Mouse (Mus musculus) midbrain, embryonic 16.5 days (tissue): Measurements from ENCODE around the gene Casp2. TPM values are rescaled to one million over a fixed set of nuclear protein-coding genes. Genes with fewer than 3 reads are reported as not detected.
A peak's percentile ranks its signal among the peaks of the same experiment; 100 is the strongest.

ENCODE experiments used
- ATAC-seq: fragments of 200-750 bp; cut with Nextera tagmentation; 2 replicates; pipeline ENCODE4 v1.8.0; 2017; ENCODE audit warnings: moderate TSS enrichment
- H3K27ac ChIP-seq: fragments of 300-500 bp; sonication (generic); 2 replicates; pipeline ENCODE4 v1.5.1; 2014; ENCODE audit warnings: mild to moderate bottlenecking, low read length, mixed read lengths
- H3K27me3 ChIP-seq: fragments of 300-500 bp; sonication (generic); 2 replicates; pipeline ENCODE4 v1.6.1; 2014; ENCODE audit warnings: low read depth, low read length, mixed read lengths; ENCODE audit not compliant: control insufficient read depth, insufficient read depth
- H3K36me3 ChIP-seq: fragments of 300-500 bp; sonication (generic); 2 replicates; pipeline ENCODE4 v1.6.1; 2014; ENCODE audit warnings: mild to moderate bottlenecking, low read length, moderate library complexity, mixed read lengths; ENCODE audit not compliant: control insufficient read depth, insufficient read depth
- H3K4me1 ChIP-seq: fragments of 300-500 bp; sonication (generic); 2 replicates; pipeline ENCODE4 v1.6.1; 2014; ENCODE audit warnings: mild to moderate bottlenecking, low read length, mixed read lengths; ENCODE audit not compliant: control insufficient read depth, insufficient read depth
- H3K4me2 ChIP-seq: fragments of 300-500 bp; sonication (generic); 2 replicates; pipeline ENCODE4 v1.6.1; 2014; ENCODE audit warnings: mild to moderate bottlenecking, low read length, mixed read lengths
- H3K4me3 ChIP-seq: fragments of 300-500 bp; sonication (generic); 2 replicates; pipeline ENCODE4 v1.5.1; 2014; ENCODE audit warnings: low read depth, mild to moderate bottlenecking, low read length, moderate library complexity, mixed read lengths
- H3K9ac ChIP-seq: fragments of 300-500 bp; sonication (generic); 2 replicates; pipeline ENCODE4 v1.6.1; 2014; ENCODE audit warnings: low read depth, low read length, mixed read lengths
- H3K9me3 ChIP-seq: fragments of 300-500 bp; sonication (generic); replicated peaks from 2 replicates; pipeline ENCODE4 v1.6.1; 2014; ENCODE audit warnings: mild to moderate bottlenecking, low read length, mixed read lengths; ENCODE audit not compliant: control insufficient read depth, poor library complexity, severe bottlenecking
- WGBS: fragments of 180-500 bp; shearing (Covaris S2); extraction: QIAGEN DNeasy Blood & Tissue Kit; methylation state at CpG from one replicate; pipeline ENCODE4 v1.1.7; 2014; 5-methylcytosine and 5-hydroxymethylcytosine counted together
- polyA plus RNA-seq: library from polyadenylated mRNA; unstranded; fragments of >200 nt; fragmentation: Nextera tagmentation; extraction: Ambion mirVana; gene quantifications from 2 replicates; pipeline ENCODE4 v1.2.1, GENCODE M21; 2015

Casp2 gene
- polyA plus RNA-seq, 1 experiment from 2014 or later, result 36.3 TPM

DNA sequence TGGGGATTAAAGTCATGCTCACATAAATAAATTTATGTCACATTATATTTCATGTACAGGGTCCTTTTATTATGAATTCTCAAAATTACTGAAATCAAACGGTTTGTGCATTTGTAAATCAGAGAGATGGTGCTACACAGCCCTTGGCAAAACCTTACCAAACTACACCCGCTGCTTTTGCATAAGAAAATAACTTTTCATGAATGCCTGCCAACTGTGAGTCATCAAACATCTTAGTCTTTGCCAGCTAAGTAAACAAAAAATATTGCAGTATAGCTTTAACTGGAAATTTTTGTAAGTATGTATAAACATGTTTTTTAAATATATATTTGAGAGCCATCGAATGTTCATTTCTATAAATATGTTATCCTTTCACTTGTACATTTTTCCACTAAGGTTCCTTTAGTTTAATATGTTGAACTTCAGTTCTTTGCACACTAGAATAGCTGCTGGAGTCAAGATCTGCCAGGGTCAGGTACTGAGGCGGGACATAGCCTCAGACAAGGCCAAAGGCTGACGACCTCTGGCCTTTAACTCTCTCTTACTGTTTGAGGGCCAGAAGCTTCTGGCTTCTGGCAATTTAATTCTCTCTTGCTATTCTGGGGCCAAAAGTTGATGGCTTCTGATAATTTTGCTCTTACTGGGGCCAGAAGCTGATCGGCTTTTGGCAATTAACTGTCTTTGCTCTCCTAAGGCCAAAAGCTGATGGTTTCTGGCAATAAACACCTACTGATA is 23.3 kb upstream of the Casp2 start:
- Histone ChIP-seq H3K36me3 (no peaks in the 10 kb centered on the region), H3K4me3 (no peak overlapping the region), H3K27me3 (no peaks in the 10 kb centered on the region), H3K4me1 (no peaks in the 10 kb centered on the region), H3K4me2 (no peak overlapping the region), H3K9ac (no peak overlapping the region), H3K27ac (no peak overlapping the region), H3K9me3 (no peaks in the 10 kb centered on the region)
- no peak for ATAC-seq
- 80% methylated on average over 6 of the region's 6 CpGs for WGBS

DNA sequence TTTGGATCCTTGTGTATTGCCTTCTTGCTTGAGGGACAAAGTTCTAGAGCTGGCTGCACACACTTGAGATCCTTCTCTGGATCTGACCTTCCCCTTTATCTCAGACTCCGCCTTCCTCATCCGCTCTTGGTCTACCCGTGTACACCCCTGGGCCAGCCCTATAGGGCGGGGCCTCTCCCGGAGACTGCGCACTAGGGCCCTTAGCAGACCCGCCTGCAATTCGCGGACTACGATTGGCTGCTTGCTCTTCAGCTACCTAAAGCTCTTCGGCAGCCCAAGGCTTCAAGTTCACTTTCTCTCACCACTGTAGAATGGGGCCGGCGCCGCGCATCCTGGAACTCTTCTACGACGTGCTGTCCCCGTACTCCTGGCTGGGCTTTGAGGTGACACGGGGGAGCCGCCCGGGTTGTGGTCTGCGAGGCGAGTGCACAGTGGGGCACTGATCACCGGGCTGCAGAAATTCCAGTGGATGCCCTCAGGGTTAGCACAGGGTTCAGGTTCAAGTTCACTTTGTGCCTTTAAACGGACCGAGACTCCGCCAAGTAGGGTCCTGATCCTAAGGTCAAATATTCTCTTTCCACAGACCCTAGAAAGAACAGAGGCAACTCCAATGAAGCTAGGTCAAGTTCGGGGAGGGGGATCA is 19.0 kb upstream of the Casp2 start, which contains the start of gene Gstk1:
Gstk1 (plus strand) TSS at position 225 of the 643 bp plus-strand sequence.
- WGBS, result 2% methylated on average over 28 of the region's 28 CpGs
- Histone ChIP-seq H3K9ac (peak within 1 kb of the TSS; percentile 53), H3K4me2 (peak within 1 kb of the TSS; percentile 74), H3K27me3 (no peaks in the 10 kb centered on the region), H3K9me3 (no peaks in the 10 kb centered on the region), H3K4me1 (no peaks in the 10 kb centered on the region), H3K36me3 (no peaks in the 10 kb centered on the region), H3K27ac (no peak within 1 kb of the TSS), H3K4me3 (peak within 1 kb of the TSS; percentile 56)
- ATAC-seq, result peak; percentile 100

DNA sequence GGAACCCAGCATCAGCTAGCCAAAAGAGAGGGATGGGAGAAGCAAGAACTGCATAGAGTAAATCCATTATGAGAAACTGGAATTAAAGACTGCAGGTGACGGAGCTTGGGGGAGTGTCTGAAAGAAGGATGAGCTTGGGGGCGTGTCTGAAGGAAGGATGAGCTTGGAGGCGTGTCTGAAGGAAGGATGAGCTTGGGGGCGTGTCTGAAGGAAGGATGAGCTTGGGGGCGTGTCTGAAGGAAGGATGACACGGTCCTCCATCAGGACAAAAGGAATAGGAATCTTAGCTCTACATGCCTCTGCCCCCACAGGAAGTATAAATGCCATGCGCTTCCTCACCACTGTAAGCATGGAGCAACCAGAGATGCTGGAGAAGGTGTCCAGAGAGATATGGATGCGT is 17.6 kb upstream of the Casp2 start:
- 7% methylated on average over 8 of the region's 8 CpGs for WGBS
- H3K4me3 ChIP-seq, result peak overlapping the region; percentile 26
- H3K4me1 ChIP-seq, result no peaks in the 10 kb centered on the region
- no peaks in the 10 kb centered on the region for H3K9me3 ChIP-seq
- H3K36me3 ChIP-seq, result no peaks in the 10 kb centered on the region
- H3K27ac ChIP-seq, result no peak overlapping the region
- peak; percentile 29; the same call in 1 of the 2 replicates for ATAC-seq
- H3K9ac ChIP-seq, result no peak overlapping the region
- H3K4me2 ChIP-seq, result peak overlapping the region; percentile 40
- no peaks in the 10 kb centered on the region for H3K27me3 ChIP-seq

DNA sequence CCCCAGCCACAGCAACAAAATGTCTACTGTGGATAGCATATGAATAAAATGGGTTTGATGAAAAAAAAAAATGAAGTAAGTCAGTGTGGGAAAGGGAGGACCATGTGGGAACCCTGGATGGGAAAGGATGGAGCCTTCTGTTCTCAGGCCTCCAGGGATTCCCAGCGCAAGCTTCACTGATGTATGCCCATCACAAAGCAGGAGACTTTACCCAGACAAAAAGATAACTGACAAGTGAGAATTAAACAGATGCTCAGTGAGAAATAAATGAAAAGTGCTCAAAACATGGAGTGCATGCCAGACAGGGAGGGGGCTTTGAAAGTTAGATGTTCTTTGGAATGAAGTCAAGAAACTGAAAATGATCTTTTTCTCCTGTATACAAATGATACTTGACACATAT is 16.8 kb upstream of the Casp2 start:
- ATAC-seq, result no peak
- Histone ChIP-seq H3K9ac (no peak overlapping the region), H3K9me3 (no peaks in the 10 kb centered on the region), H3K4me2 (peak overlapping the region; percentile 40), H3K27me3 (no peaks in the 10 kb centered on the region), H3K4me1 (no peaks in the 10 kb centered on the region), H3K36me3 (no peaks in the 10 kb centered on the region), H3K4me3 (peak overlapping the region; percentile 26; the same call in 1 of the 2 replicates), H3K27ac (no peak overlapping the region)
- WGBS, result 65% methylated on average over 1 of the region's 1 CpGs

DNA sequence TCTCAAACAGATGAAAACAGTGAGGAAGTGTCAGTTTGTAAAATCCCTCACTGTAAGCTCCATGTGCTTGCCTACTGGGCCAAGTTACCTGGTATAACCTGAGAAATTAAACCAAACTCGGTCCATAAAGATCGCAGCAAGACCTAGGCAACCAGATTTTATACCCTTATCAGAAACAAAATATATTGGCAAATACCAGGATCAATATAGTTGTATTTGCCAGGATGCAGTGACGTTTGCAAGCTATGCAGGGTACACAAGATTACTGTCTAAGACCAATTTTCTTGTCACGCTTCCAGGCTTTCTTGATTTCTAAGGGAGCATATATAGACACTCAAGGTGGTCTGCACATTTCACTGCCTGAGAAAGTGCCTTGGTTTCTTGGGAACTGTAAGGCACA is 13.0 kb upstream of the Casp2 start:
- H3K9me3 ChIP-seq, result no peaks in the 10 kb centered on the region
- 90% methylated on average over 4 of the region's 4 CpGs for WGBS
- H3K9ac ChIP-seq, result no peak overlapping the region
- no peak overlapping the region for H3K4me2 ChIP-seq
- no peak overlapping the region for H3K4me3 ChIP-seq
- H3K36me3 ChIP-seq, result no peaks in the 10 kb centered on the region
- no peaks in the 10 kb centered on the region for H3K27me3 ChIP-seq
- no peaks in the 10 kb centered on the region for H3K4me1 ChIP-seq
- H3K27ac ChIP-seq, result no peak overlapping the region
- ATAC-seq, result no peak

DNA sequence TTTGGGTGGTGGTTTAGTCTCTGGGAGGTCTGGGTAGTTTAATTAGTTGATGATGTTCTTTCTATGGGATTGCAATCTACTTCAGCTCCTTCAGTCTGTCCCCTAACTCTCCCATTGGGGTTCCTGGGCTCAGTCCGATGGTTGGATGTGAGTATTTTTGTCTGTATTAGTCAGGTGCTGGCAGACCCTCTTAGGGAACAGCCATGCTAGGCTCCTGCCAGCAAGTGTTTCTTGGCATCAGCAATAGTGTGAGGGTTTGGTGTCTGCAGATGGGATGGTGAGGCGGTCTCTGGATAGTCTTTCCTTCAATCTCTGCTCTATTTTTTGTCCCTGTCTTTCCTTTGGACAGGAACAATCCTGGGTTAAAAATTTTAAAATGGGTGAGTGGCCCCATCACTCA is 11.7 kb upstream of the Casp2 start:
- Histone ChIP-seq H3K27ac (no peak overlapping the region), H3K4me3 (no peak overlapping the region), H3K36me3 (no peaks in the 10 kb centered on the region), H3K9ac (no peak overlapping the region), H3K9me3 (no peaks in the 10 kb centered on the region), H3K27me3 (no peaks in the 10 kb centered on the region), H3K4me2 (no peak overlapping the region), H3K4me1 (peaks cover 3% of the 10 kb centered on the region; the same call in 1 of the 2 replicates)
- 88% methylated on average over 2 of the region's 2 CpGs for WGBS
- ATAC-seq, result no peak

DNA sequence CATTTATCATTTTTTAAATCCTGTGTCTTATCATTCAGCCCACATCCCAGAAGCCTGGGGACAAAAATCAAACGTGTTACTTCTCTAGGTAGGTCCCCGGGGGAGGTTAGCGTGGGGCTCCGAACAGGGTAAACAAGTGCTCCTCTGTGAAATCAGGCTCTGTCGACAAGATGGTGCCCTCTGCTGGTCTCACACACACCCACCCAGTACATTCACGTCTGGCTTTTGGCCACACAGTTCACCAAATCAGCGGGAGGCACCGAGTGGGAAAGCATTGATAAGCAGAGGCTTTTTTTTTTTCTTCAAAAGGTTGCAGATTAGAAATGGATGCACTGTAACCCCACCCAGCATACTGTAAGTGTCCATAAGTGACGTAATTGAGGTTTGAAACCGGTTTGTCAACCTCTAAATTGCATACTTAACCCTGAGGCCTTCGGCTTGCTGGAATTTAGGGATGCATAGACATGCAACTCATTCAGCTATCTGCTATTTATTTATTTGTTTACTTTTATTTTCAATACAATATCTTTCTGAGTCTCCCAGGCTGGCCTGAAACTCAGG is 7.4 kb upstream of the Casp2 start:
- Histone ChIP-seq H3K36me3 (no peaks in the 10 kb centered on the region), H3K4me3 (no peak overlapping the region), H3K4me1 (peaks cover 3% of the 10 kb centered on the region; the same call in 1 of the 2 replicates), H3K9me3 (no peaks in the 10 kb centered on the region), H3K9ac (no peak overlapping the region), H3K4me2 (no peak overlapping the region), H3K27ac (no peak overlapping the region), H3K27me3 (peaks cover 3% of the 10 kb centered on the region; the same call in 1 of the 2 replicates)
- ATAC-seq, result 0 out of 2 replicates have a peak, but pooled peaks have one; percentile 68
- 20% methylated on average over 11 of the region's 11 CpGs for WGBS

DNA sequence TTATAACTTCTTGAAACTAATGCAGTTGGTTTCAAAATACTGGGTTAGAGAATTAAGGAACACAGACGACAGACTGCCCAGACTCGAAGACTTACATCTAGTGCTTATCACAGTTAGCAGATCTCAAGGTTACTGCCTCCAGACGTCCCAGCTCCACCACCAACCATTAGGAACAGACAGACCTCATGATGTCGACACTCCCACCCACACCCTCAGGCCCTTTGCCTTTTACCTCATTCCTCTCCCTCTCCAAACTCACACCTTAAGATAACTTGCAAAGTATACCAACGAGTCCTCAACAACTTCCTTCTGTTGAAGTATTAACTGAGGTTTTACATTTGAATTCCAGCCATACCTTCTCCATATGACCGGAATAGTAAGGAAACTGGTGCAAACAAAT is 4.4 kb upstream of the Casp2 start:
- no peak for ATAC-seq
- 77% methylated on average over 6 of the region's 6 CpGs for WGBS
- no peak overlapping the region for H3K27ac ChIP-seq

More for the DNA sequence above, 4.4 kb upstream of the Casp2 start:
- H3K4me3 ChIP-seq, result no peak overlapping the region
- H3K27me3 ChIP-seq, result peaks cover 3% of the 10 kb centered on the region; the same call in 1 of the 2 replicates
- no peaks in the 10 kb centered on the region for H3K9me3 ChIP-seq
- H3K36me3 ChIP-seq, result no peaks in the 10 kb centered on the region
- peaks cover 6% of the 10 kb centered on the region; the same call in 1 of the 2 replicates for H3K4me1 ChIP-seq
- H3K4me2 ChIP-seq, result no peak overlapping the region
- no peak overlapping the region for H3K9ac ChIP-seq
